ENCODE assay signal across 15 mouse cellular contexts in the genomic region with DNA sequence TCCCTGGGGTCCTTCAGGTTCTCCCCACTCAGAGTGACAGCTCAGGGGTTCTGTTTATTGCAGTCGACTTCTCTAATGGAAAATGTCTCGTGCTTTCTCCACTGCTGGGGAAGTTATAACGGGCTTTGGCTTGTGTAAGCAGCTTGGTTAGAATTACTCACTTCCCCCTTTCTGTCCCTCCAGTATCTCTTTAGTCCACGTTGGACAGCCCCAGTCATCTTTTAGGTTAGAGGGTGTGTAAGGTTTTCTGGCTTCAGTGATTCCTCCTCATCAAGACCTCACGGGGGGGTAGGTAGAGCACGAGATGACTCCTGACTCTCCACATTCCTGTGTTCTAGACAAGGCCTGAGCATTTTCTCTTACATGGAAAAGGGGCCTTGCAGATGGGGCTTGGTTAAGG. TPM values are rescaled to one million over a fixed set of nuclear protein-coding genes. Genes with fewer than 3 reads are reported as not detected.
DNase-seq lines count a peak whose midpoint lies in the region; ATAC-seq and TF ChIP-seq lines count a peak whose summit lies in the region.
"Had no signal": no experiment of that assay in that cellular context is flagged by ENCODE, and none has a peak within 500 bp of the region (broad histone marks: within the 10 kb centered on the region; RNA-seq: fewer than 3 reads in every experiment).

No protein-coding gene starts in this region.

- TF ChIP-seq POLR2A in lung, adult 2 months (IDR thresholded peaks at IDR 0.05; ENCODE audit: borderline replicate concordance, extremely low read depth, low read depth, low read length): no peak

- peaks cover 19% of the 10 kb centered on the region for H3K27me3 ChIP-seq in G1E (ENCODE audit: insufficient read depth, low read length)
- H3K27me3 ChIP-seq in forebrain, embryonic 12.5 days: no peaks in the 10 kb centered on the region
- H3K27me3 ChIP-seq in forebrain, embryonic 16.5 days (replicated peaks; ENCODE audit: control insufficient read depth, insufficient read depth, low read length): no peaks in the 10 kb centered on the region
- H3K27me3 ChIP-seq: forebrain, embryonic 15.5 days; heart, embryonic 15.5 days; lung, embryonic 15.5 days had no signal

- 48% methylated on average over 6 of the region's 6 CpGs for WGBS in lung, adult 2 months
- 75% methylated on average over 6 of the region's 6 CpGs for WGBS in forebrain, embryonic 12.5 days
- WGBS in forebrain, embryonic 16.5 days: 72% methylated on average over 6 of the region's 6 CpGs

- peak; percentile 22 to 23 for DNase-seq in lung, adult 18-20 months
- no peak for DNase-seq in lung, adult 2 months
- no peak for DNase-seq in G1E (ENCODE audit: low spot score)
- DNase-seq in monocyte, adult 2 months (ENCODE audit: low read depth in 1 of 2, low spot score in 2 of 2): peak; percentile 45 to 54
- DNase-seq: adrenal gland, postnatal 36 days; cerebellum, postnatal 25 days; gastrocnemius, postnatal 14 days; kidney, postnatal 36 days had no signal

- TF ChIP-seq CTCF in lung, adult 2 months (IDR thresholded peaks at IDR 0.05; ENCODE audit: insufficient read depth, low read length): no peak
- TF ChIP-seq CTCF in G1E (IDR thresholded peaks at IDR 0.05; ENCODE audit: low read depth, low read length): no peak

- no peak overlapping the region for H3K4me2 ChIP-seq in forebrain, embryonic 12.5 days
- H3K4me2 ChIP-seq in forebrain, embryonic 16.5 days (ENCODE audit: low read length): no peak overlapping the region
- H3K4me2 ChIP-seq: forebrain, embryonic 15.5 days; heart, embryonic 15.5 days; lung, embryonic 15.5 days had no signal

- no peak overlapping the region for H3K27ac ChIP-seq in forebrain, embryonic 12.5 days
- no peak overlapping the region for H3K27ac ChIP-seq in forebrain, embryonic 16.5 days (ENCODE audit: low read length)
- H3K27ac ChIP-seq: forebrain, embryonic 15.5 days; heart, embryonic 15.5 days; lung, embryonic 15.5 days had no signal

- peak; percentile 60 for ATAC-seq in G1E (ENCODE audit: extremely low read depth, insufficient number of reproducible peaks, low FRiP score, poor library complexity, severe bottlenecking)
- peak; percentile 83 for ATAC-seq in common myeloid progenitor, adult 5-6 weeks (replicated peaks; ENCODE audit: low read depth, poor library complexity, severe bottlenecking)
- ATAC-seq in forebrain, embryonic 12.5 days (ENCODE audit: low FRiP score): no peak
- ATAC-seq in forebrain, embryonic 16.5 days: no peak
- ATAC-seq: forebrain, embryonic 15.5 days had no signal

- H3K36me3 ChIP-seq in G1E (replicated peaks): no peaks in the 10 kb centered on the region
- H3K36me3 ChIP-seq in forebrain, embryonic 12.5 days (replicated peaks): no peaks in the 10 kb centered on the region
- H3K36me3 ChIP-seq in forebrain, embryonic 16.5 days (ENCODE audit: control insufficient read depth, insufficient read depth): no peaks in the 10 kb centered on the region
- H3K36me3 ChIP-seq: forebrain, embryonic 15.5 days; heart, embryonic 15.5 days; lung, embryonic 15.5 days had no signal

- H3K9ac ChIP-seq in forebrain, embryonic 12.5 days: no peak overlapping the region
- no peak overlapping the region for H3K9ac ChIP-seq in forebrain, embryonic 16.5 days (replicated peaks; ENCODE audit: low read depth, low read length)
- H3K9ac ChIP-seq: forebrain, embryonic 15.5 days; heart, embryonic 15.5 days; lung, embryonic 15.5 days had no signal

- H3K9me3 ChIP-seq in G1E (replicated peaks): peaks cover under 1% of the 10 kb centered on the region; the same call in 1 of the 2 replicates
- 0 out of 2 replicates have a peak, but pooled peaks cover 2% of the 10 kb centered on the region for H3K9me3 ChIP-seq in forebrain, embryonic 12.5 days
- no peaks in the 10 kb centered on the region for H3K9me3 ChIP-seq in forebrain, embryonic 16.5 days (ENCODE audit: control insufficient read depth, low read length)
- H3K9me3 ChIP-seq: forebrain, embryonic 15.5 days; heart, embryonic 15.5 days; lung, embryonic 15.5 days had no signal

- H3K4me1 ChIP-seq in lung, adult 2 months (ENCODE audit: control insufficient read depth, insufficient read depth, low read length): no peaks in the 10 kb centered on the region; the same call in 1 of the 2 replicates
- peaks cover 16% of the 10 kb centered on the region for H3K4me1 ChIP-seq in G1E (ENCODE audit: insufficient read depth, low read depth, low read length)
- H3K4me1 ChIP-seq in forebrain, embryonic 12.5 days: no peaks in the 10 kb centered on the region
- H3K4me1 ChIP-seq in forebrain, embryonic 16.5 days (replicated peaks; ENCODE audit: control insufficient read depth, insufficient read depth, low read length): no peaks in the 10 kb centered on the region
- H3K4me1 ChIP-seq: forebrain, embryonic 15.5 days; heart, embryonic 15.5 days; lung, embryonic 15.5 days had no signal

- H3K4me3 ChIP-seq in lung, adult 2 months (replicated peaks; ENCODE audit: extremely low read depth, low read depth, low read length): no peak overlapping the region
- no peak overlapping the region for H3K4me3 ChIP-seq in G1E (ENCODE audit: low read depth, low read length)
- no peak overlapping the region for H3K4me3 ChIP-seq in forebrain, embryonic 12.5 days (replicated peaks)
- no peak overlapping the region for H3K4me3 ChIP-seq in forebrain, embryonic 16.5 days (replicated peaks; ENCODE audit: low read length)
- H3K4me3 ChIP-seq: forebrain, embryonic 15.5 days; heart, embryonic 15.5 days; lung, embryonic 15.5 days; myocyte had no signal

RNA-seq across cellular contexts. Expression of a gene that starts 11.5 kb away (rescaled TPM):
- 10.6 and 16.9 TPM in 2 replicates for polyA plus RNA-seq in lung, adult 2 months (2012; rRNA removed)
- total RNA-seq in G1E (2014; fragmentation: Nextera tagmentation) (2.7 TPM in 1 of 2 replicates, not detected in the other), G1E (2017) (1.5 and 2.0 TPM in 2 replicates)
- 0.08 and 0.13 TPM in 2 replicates for polyA plus RNA-seq in G1E (2012)
- total RNA-seq in common myeloid progenitor, adult 5-6 weeks (2017): 2.4 and 9.0 TPM in 2 replicates
- 2.2 and 2.9 TPM in 2 replicates for polyA plus RNA-seq in forebrain, embryonic 12.5 days (2016; fragmentation: Nextera tagmentation; extraction: Ambion mirVana)
- polyA plus RNA-seq in forebrain, embryonic 16.5 days (2015; fragmentation: Nextera tagmentation; extraction: Ambion mirVana): 3.0 and 3.6 TPM in 2 replicates

Comparison
In these comparisons a context has a peak if more than half of its experiments do, and no peak if none do; other contexts are left out.
1. DNase-seq: peak in lung, adult 18-20 months (2 of 2) and monocyte, adult 2 months (2 of 2); none in lung, adult 2 months (single experiment) and G1E (single experiment).
2. ATAC-seq: peak in G1E (single experiment) and common myeloid progenitor, adult 5-6 weeks (single experiment); none in forebrain, embryonic 12.5 days (single experiment) and forebrain, embryonic 16.5 days (single experiment).